Mouse (Mus musculus) CH12F3 (cell line): ENCODE measurements around the gene Nop58.
"Not testable (repeated sequence)": the region's sequence is repeated elsewhere in the genome, so short reads cannot be mapped to it uniquely, and the experiment has no call there.

Source experiments
- in situ Hi-C: fragments of 300-500 bp; cut with MboI; formaldehyde crosslinking; loops from 2 replicates; pipeline ENCODE4 v1.14.3; 2020; ENCODE audit warnings: low sequenced_read_pairs

Nop58 gene

GRCm38 (mm10) chr1:59701766-59702165 lies 17.0 kb downstream of the Nop58 start:
- in situ Hi-C loops: no loop called here

- in situ Hi-C loops: no loop called here
These were observed 35.1 kb downstream of the Nop58 start for GRCm38 (mm10) chr1:59719900-59720299.

- in situ Hi-C loops: no loop called here
These were observed 40.9 kb downstream of the Nop58 start for GRCm38 (mm10) chr1:59725661-59726060.

GRCm38 (mm10) chr1:59730106-59730505 lies 45.3 kb downstream of the Nop58 start:
- in situ Hi-C loops: no loop called here

- in situ Hi-C loops: no loop called here
These were observed 46.0 kb downstream of the Nop58 start for GRCm38 (mm10) chr1:59730737-59731136.

- in situ Hi-C loops: no loop called here
These were observed 49.3 kb downstream of the Nop58 start for GRCm38 (mm10) chr1:59734076-59734475.

GRCm38 (mm10) chr1:59738768-59739414 lies 54.1 kb downstream of the Nop58 start:
- in situ Hi-C loops: no loop called here

- in situ Hi-C loops: no loop called here
These were observed 55.0 kb downstream of the Nop58 start for GRCm38 (mm10) chr1:59739577-59740354.

- in situ Hi-C loops: no loop called here
These were observed 64.3 kb downstream of the Nop58 start for GRCm38 (mm10) chr1:59749047-59749446.

GRCm38 (mm10) chr1:59749724-59750123 lies 65.0 kb downstream of the Nop58 start:
- in situ Hi-C loops: not testable (repeated sequence)

- in situ Hi-C loops: no loop called here
These were observed 70.5 kb downstream of the Nop58 start for GRCm38 (mm10) chr1:59755298-59755697.

GRCm38 (mm10) chr1:59758325-59758724 lies 73.6 kb downstream of the Nop58 start:
- in situ Hi-C loops: no loop called here

- in situ Hi-C loops: no loop called here
These were observed 77.4 kb downstream of the Nop58 start for GRCm38 (mm10) chr1:59762208-59762607.

GRCm38 (mm10) chr1:59762651-59763163 lies 77.9 kb downstream of the Nop58 start:
- in situ Hi-C loops: no loop called here

- in situ Hi-C loops: no loop called here
These were observed 78.5 kb downstream of the Nop58 start, which contains the start of gene Bmpr2 for GRCm38 (mm10) chr1:59763164-59763768. Bmpr2 (plus strand) TSS chr1:59763400.

- in situ Hi-C loops: no loop called here
These were observed 79.0 kb downstream of the Nop58 start for GRCm38 (mm10) chr1:59763781-59764251.

- in situ Hi-C loops: no loop called here
These were observed 79.7 kb downstream of the Nop58 start for GRCm38 (mm10) chr1:59764407-59764971.

GRCm38 (mm10) chr1:59765279-59765678 lies 80.5 kb downstream of the Nop58 start:
- in situ Hi-C loops: no loop called here

GRCm38 (mm10) chr1:59766626-59767025 lies 81.9 kb downstream of the Nop58 start:
- in situ Hi-C loops: no loop called here
